Mouse (Mus musculus) cerebellum, postnatal 10 days (tissue): ENCODE results near the gene 5830473C10Rik.

Experiments used
- DNase-seq, 2 experiments: peaks; one replicate each; pipeline ENCODE4 v3.0.0; 2021; ENCODE audit warnings: mixed read lengths in 2 of 2

5830473C10Rik gene

DNA sequence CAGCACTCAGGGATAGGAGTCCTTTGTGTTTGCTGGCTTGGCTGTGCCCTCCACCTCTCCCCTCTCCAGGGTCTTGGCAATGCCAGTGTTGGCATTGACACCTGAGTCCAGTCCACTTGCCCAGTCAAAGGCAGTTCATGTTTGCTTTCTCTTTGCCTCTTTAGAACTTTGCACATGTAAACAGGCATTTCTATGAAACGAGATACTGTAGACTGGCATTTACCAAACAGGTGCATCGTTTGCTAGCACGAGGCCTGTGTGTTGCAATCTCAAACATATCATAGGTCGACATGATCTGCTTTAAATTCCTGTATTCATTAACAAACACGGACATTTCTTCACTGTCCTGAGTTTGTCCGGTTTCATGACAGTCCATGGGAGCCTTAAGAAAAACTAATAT, at the start of gene 5830473C10Rik:
Gene 5830473C10Rik, plus strand, starts transcription at position 365 of the 400 bp plus-strand sequence.
- no peak for DNase-seq

DNA sequence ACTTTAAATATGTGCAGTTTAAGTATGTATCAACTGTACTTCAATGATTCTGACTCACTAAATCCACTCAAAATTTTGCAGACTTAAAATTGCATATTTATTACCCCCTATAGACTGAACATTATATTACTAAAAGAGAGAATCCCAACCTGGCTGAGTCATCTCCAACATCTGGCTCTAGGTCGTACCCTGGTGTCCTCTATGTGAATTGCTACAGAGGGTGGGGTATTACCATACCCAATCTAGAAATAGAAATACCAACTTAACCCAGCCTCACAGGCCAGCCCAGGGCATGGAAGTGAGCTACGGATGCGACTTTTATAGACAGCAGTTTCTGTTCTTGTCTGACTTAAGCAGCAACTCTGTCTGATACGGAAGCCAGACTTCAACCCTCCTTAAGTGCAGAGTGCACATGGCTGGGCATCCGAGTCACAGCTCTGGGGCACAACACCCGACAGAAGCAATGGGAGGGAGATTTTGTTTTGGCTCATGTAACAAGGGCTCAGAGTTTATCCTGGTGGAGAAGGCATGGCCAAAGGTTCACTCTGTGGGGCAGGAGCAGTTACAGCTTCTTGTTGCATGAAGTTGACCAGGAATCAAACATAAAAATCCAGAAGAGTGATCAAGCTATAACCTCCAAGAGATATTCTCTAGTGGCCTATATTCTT, 48.5 kb upstream of the 5830473C10Rik start:
- DNase-seq = no peak

DNA sequence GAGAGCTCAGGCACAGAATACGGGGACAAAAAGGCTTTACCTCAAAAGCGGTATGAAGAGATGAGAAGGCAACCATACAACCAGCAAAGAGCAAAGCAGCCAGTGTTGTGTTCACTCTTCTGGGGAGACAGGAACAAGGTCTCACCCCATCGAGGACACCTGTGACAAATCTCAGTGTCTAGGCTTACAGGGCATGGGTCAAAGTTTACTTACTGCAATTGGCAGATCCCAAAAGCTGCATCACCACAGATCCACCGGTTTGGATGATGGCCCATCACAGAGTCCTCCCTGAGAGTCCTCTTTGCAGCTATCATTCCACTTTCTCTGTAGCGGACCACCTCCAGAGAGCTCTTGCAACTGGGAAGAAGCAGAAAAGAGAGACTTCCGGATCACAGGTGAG, 45.3 kb upstream of the 5830473C10Rik start:
- DNase-seq = no peak

DNA sequence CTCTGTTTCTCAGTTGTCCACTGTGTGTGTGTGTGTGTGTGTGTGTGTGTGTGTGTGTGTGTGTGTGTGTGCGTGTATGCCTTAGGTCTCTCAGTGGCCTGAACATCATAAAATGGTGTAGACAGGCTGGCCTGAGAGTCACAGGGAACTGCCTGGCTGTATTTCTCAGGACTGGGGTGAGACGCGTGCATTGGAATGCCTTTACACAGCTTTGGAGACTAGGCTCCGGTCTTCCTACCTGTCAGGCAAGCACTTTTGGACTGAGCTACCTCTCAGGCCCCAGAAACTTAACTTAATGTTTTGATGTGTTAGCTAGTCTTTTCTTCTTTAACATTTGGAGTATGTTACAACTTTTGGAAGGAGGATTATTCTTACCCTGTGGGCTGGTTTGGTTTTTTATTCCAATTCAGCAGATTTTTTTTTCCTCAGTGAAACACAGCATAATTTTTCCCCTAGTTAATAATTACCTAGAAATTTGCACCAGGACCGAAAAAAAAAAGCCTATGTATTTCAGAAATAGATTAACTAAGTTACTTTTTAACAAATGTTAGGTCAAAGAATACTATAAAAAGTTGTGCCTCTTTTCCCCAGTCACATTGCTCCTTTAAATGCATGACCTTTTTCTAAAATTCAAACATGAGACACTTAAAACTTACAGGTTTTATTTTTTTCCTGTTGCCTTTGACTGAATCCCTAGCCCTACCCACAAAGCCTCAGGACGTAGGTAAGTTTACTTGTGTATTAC, 42.4 kb upstream of the 5830473C10Rik start, which contains the start of gene Afm:
Gene Afm, plus strand, starts transcription at position 577 of the 745 bp plus-strand sequence.
- DNase-seq = no peak

DNA sequence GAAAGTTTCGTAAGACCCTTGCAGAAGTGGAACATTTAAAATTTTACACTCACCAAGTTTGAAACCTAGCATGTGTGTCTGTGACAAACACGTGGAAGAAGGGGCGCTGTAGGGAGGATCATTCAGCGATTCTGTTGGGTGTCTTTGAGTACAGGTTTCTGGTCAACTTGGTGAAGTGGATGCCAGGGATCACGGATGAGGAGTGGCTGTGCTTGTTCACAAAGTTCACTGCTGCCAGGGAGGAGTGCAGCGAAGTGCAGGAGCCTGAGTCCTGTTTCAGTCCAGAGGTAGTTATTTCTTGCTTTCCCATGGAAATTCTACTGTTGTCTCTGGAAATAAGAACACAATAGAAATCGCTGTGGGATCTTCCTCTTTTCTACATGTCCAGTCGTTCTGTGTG, 9.7 kb upstream of the 5830473C10Rik start:
- DNase-seq = no peak

DNA sequence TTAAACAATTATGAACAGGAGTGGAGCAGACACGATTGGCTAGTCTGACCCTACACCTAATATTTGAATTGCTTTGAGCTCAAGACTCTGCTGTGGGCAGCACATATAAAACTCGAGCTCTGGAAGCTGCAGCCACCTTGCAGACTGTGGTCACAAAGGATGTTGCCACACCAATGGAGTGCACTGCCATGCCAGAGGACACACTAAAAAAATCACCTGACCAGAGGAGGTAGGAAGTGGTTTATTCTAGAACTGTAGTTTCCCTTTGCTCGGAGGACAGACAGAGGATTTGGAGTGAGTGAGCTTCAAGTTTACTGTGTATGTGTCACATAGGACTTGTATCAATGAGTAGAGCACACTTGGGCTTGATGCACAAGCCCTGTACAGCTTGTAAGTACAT, 4.9 kb upstream of the 5830473C10Rik start:
- DNase-seq = no peak

DNA sequence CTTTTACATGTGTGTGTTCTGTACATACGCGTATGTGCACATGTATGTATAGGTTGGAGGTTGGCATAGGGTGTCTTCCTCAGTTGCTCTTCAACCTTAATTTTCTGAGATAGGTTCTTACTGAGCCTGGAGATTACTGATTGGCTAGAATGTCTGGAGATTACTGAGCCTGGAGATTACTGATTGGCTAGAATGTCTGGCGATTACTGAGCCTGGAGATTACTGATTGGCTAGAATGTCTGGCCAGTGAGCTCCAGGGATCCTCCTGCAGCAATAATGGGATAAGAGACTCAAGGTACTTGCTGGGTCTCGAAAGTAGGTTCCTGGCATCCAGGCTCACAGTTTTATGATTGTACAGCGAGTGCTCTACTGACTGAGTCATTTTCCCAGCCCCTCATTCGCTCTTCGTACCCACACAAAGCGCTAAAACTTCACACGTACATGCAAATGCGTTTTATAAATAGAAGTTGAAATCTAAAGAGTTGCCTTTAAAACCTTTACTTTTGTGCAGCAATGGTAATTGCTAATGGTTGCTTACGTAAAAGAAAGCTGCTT, 891 bp downstream of the 5830473C10Rik start:
- DNase-seq = no peak

DNA sequence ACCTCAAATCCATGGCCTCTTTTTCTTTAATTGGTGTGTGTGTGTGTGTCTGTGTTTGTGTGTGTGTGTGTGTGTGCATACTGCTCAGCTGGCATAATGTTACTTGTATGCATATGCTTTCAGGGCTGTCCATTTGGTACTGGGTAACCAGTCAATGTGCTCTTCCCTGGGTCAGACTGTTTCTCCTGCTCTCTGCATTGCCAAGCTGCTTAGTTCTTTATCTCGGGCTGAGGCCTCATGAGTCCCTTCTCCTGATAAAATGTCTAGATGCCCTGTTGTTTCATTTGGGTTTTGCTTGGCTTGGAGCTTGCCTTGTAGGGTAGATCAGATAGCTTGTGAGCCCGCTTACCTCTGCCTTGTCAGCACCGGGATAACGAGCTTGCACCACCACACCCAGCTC, 2.0 kb downstream of the 5830473C10Rik start:
- no peak for DNase-seq

DNA sequence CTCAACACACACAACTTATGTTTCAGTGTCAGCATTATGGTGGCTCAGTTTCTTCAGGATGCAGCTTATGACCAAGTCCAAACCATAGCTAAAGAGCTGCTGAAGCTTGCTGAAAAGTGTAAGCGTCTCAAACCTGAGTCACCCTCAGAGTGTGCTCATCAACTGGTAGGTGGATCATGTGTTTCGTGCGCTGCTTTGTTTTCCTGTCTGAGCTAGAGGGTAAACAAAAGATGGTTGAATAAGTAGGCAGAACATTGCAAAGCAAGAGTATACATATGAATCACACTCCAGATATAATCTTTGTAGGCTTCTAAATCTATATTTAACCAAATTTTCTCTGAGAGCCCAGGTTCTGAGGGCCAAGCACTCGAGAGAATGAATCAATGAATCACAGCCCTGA, 3.3 kb downstream of the 5830473C10Rik start:
- DNase-seq = no peak

DNA sequence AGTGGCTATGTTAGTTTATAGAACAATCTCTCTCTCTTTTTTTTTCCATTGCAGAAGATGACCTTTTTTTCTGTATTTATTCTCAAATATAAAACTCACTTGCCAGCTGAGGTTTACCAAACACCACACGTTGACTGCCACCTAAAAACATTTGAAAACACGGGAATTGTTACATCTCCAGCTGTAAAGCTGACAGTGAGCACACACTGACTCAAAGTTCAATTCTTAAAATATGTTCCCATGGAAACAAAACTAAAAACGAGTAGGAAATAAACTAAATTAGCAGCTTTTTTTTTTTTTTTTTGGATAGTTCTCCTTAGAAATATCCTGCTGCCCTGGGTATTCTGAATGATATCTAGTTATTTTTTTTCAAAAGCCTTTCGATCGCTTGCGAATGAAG, 4.3 kb downstream of the 5830473C10Rik start:
- no peak for DNase-seq

DNA sequence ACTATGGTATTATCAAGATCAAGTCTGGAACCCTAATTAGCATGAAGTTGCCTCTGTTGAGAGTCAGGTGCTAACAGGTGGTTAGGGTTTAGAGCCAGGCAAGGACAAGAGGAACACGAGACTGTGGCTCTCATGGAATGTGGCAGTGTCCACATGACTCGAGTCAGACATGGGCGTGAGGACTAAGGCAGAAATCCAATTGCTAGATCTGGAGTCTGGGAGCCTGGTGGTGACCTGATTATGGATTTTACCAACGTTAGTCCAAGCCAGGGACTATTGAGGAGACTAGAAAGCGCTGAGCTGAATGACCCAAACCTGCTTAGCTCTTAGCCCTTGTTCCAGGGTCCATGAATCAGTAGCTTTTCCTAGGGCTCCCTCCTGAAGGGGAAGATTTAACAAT, 6.9 kb downstream of the 5830473C10Rik start:
- DNase-seq = no peak

DNA sequence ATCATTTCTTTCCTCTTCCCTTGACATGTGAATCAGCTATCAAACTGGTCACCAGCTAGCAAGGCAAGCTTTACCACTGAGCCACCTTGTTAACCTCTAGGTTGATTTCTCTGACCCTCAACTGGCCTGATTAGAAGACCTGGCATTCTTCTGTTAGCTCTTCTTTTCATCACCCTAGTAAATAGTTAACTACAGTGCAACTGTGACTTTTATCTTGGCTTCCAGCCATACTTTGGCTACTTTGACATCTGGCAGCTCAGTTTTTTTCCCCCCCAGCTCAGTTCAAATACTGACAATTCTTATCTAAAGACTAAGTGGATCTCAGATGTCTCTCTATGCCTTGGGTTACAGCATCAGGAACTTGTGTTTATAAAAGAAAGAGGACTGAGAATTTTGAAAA, 7.4 kb downstream of the 5830473C10Rik start:
- DNase-seq = no peak

DNA sequence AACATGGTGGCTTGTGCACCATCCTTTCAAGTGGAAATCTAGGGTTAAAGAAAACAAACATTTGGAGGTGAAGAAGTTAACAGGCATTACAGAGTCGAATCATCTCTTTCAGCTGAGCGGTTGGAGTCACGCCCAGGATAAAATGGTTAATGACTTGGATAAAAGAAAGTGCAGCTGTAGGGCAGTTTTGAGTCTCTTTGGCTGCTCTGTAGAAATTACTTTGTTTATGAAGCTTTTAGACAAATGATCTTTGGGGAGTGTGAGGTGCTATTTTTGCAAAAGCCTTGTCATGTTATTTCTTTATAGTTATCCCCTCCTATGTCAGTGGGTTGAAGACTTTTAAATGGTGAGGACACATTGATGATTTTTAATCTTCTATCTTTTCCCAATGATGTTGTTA, 10.3 kb downstream of the 5830473C10Rik start:
- DNase-seq = peak; percentile 24 to 25

DNA sequence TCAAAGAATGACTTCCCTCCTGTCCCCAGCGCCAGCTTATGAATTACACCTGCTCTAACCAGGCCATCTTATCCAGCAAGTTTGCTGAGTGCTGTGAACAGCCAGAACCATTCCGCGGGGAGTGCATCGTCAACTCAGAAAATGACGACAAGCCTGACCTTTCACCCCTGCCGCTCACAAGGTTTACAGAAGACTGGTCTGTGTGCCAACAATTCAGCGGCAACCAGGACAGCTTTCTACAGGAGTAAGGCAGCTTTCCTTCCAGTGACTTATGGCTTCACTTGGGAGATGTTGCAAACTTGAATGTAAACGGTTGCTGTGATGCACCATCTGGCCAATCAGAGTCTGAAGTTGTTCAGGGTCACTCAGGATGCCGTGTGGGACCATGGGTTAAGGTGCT, 16.8 kb downstream of the 5830473C10Rik start:
- DNase-seq = no peak

DNA sequence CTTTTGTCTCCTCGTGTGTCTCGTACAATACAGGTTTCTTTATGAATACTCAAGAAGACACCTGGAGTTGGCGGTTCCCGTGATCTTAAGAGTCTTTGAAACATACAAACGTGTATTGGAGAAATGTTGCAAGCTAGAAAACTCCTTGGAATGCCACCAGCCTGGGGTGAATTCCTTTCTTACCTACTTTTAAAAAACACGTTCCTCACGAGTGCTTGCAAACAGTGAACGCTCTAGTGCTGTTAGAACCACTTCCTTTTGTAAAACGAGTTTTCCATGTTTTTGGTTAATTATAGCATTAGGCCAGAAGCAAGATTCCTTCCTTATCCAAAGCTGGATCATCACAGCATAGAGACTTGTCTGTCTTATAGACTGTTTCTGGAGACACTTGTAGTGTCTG, 18.6 kb downstream of the 5830473C10Rik start:
- DNase-seq = no peak

DNA sequence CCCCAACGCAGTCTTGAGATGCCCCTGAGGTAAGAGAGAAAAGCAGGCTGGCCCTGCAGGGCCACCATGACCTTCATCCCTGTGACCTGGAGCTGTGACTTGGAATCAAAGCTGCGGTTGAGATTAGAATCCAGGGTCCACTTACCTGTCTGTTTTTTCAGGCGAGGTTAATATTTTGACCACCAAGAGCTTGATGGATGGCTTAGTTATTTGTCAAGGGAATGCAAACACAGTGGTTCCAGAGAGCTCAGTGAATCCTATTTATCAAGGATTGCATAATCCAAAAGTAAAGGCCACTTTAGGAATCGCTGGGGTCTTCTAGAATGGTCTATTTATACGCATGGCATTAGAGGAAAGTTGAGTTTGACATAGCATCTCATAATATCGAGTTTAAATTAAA, 21.3 kb downstream of the 5830473C10Rik start:
- DNase-seq = no peak

DNA sequence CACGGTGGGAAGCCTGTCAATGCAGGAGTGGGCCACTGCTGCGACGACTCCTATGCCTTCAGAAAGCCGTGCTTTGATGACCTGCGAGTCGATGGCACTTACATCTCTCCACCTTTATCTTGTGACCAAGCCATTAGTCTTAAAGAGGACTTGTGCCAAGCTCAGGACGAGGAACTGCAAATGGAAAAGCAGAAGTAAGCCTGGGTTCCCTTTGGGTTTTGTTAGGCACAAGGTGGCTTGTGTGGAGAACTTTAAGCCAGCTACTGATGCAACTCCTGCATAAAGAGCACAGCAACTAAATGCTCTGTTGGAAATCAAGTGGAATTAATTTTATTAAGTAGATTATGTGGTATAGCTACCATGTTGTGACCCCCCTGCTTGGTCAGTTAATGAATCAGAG, 23.9 kb downstream of the 5830473C10Rik start:
- no peak for DNase-seq

DNA sequence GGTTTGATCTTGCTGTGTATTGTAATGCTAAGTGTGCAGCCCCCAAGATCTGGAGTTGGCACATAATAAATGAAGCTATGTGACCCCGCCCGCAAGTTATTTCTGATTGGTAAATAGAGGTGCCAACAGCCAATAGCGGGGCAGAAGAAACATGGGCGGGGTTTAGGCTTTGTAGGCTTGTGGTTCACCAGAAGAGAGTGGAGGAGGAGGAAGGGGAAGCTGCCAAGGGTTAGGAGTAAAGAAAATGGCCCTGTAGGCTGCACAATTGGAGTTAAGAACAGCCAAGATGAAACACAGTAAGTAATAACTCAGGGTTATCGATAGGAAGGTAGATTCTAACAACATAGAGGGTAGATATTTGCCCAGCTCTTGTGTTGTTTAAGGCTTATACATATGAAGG, 25.6 kb downstream of the 5830473C10Rik start:
- DNase-seq = no peak

DNA sequence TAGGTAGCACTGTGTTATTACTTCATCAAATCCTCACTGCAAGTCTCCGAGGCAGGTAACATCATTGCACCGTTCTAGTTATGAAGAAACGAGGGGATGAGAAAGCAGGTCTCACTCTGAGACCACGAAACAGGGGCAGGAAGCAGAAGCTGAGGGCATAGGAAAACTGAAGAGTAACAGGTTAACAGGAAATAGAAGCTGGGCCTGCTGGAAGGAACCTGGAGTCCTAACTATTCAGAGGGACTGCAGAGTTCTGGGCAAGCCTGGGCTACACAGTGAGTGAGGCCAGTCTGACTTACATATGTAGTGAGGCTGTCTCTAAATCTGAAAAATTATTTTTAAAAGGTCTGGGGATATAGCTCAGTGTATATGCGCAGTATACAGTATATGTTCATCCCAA, 27.2 kb downstream of the 5830473C10Rik start:
- no peak for DNase-seq

DNA sequence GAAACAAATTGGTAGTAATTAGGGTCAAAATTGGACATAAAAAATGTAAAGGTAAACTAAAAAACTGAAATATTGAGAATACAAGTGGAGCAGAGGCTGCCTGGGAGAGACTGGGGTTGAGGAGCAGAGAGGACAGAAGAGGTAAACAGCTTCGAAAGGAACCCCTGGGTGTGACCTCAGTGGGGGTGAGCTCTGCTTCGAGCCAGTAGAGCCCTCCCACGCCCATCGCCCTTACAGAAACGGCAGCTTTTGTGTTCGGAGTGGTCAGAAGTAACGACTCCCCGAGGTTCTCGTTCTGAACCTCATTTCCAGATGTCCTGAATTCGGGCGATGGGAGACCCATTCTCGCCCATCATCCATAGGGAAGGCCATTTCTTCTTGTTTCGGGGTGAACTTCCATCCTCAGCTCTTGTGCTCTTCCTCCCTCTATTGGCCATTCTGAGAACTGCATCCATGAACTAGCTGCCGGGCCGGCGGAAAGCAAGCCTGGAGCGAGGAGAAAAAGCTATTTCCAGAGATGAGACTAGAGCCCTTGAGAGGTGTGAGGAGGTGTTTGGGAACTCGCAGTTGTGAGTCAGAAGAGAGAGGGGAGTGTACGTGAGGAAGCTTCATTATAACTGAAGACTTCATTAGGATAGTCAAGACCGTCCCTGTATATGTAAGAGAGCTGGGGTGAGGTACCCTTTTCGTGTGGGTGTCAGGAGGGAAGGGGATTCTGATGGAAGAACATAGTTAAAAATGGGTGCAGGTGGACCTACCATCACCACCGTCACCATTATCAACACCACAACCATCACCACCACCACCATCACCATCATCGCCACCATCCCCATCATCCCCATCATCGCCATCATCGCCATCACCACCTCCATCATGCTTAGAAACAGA, 28.0 kb downstream of the 5830473C10Rik start:
- DNase-seq = peak; percentile 88 to 92

DNA sequence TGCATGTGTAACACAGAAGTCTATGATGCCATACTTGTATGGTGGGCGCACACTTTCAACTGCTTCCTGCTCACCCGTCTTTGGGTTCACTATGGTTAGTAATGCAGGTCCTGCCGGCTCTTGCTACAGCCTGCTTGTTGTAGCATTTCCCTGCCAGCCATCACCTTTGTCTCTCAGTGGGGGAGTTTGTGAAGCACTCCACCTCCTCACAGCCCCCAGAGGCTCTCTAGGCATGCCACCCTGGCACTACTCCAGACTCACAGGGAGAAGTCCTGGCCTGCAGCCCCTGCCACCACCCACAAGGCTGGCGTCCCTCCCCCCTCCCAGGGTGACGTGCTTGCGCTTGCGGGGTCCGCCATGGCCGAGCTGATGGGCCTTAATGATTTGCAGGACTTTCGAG, 29.8 kb downstream of the 5830473C10Rik start:
- peak; percentile 9 to 20 for DNase-seq

DNA sequence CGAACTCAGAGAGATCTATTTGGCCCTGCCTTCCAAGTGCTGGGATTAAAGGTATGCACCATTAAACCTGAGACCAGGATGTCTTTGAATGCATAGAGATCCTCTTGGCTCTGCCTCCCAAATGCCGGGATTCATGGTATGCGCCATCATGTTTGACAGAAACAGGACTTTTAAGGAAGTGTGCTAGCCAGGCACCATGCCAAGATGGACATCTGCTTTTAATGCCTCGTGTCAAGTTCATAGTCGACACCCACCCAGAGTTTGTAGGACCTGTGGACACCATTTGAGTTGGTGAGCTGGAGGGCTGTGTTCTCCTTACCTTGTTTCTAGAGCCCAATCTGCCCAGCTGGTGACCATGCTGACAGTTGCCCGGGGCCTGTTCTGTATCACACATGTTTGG, 31.0 kb downstream of the 5830473C10Rik start:
- DNase-seq = peak in 1 of 2 experiments; percentile 16

DNA sequence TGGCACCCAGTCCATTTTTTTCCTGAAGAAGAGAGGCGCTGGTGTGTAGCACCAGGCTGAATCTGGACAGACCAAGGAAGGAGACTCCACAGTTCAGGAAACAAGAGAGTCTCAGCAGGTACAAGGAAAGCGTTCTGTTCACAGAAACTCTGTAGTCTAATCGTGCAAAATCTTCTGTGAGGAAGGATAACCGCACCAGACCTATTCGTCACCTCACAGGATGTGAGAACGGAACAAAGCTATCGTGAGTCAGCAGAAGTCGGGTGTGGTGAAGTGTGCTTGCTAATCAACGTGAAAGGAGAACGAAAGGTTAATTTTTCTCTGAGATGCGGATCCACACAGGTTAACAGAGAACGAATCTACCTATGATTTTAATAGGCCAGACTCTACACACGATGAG, 34.0 kb downstream of the 5830473C10Rik start:
- no peak for DNase-seq
